ENCODE assay signal across 8 mouse cellular contexts in genomic region chr11:7423276-7424081, GRCm38 (mm10).
DNase-seq lines count a peak whose midpoint lies in the region; ATAC-seq and TF ChIP-seq lines count a peak whose summit lies in the region.

No protein-coding gene starts in this region.

- WGBS in intestine, postnatal 0 days, result 28% methylated on average over 13 of the region's 13 CpGs
- WGBS in midbrain, embryonic 16.5 days, result 5% methylated on average over 13 of the region's 13 CpGs
- 16% methylated on average over 13 of the region's 13 CpGs for WGBS in cerebellum, adult 2 months

- no peak overlapping the region for H3K4me3 ChIP-seq in intestine, postnatal 0 days (ENCODE audit: low read depth, low read length)
- H3K4me3 ChIP-seq in midbrain, embryonic 16.5 days (ENCODE audit: low read depth, low read length), result no peak overlapping the region
- H3K4me3 ChIP-seq in cerebellum, adult 2 months (replicated peaks; ENCODE audit: insufficient read depth, low read depth, low read length), result no peak overlapping the region

- no peak overlapping the region for H3K4me2 ChIP-seq in intestine, postnatal 0 days (replicated peaks; ENCODE audit: low read depth)
- peak overlapping the region; percentile 30 for H3K4me2 ChIP-seq in midbrain, embryonic 16.5 days (ENCODE audit: low read length)

- H3K4me1 ChIP-seq in intestine, postnatal 0 days (replicated peaks; ENCODE audit: control insufficient read depth, insufficient read depth, low read length), result no peaks in the 10 kb centered on the region
- H3K4me1 ChIP-seq in midbrain, embryonic 16.5 days (ENCODE audit: control insufficient read depth, insufficient read depth, low read length), result 0 out of 2 replicates have a peak, but pooled peaks cover 4% of the 10 kb centered on the region
- no peaks in the 10 kb centered on the region for H3K4me1 ChIP-seq in cerebellum, adult 2 months (ENCODE audit: control insufficient read depth, insufficient read depth, low read length)

- H3K27me3 ChIP-seq in intestine, postnatal 0 days (replicated peaks; ENCODE audit: control insufficient read depth, insufficient read depth, low read length), result no peaks in the 10 kb centered on the region
- H3K27me3 ChIP-seq in midbrain, embryonic 16.5 days (ENCODE audit: control insufficient read depth, insufficient read depth, low read depth, low read length), result no peaks in the 10 kb centered on the region
- no peaks in the 10 kb centered on the region for H3K27me3 ChIP-seq in cerebellum, adult 2 months (ENCODE audit: control insufficient read depth, insufficient read depth, low read length)

- ATAC-seq in intestine, postnatal 0 days, result peak; percentile 75
- ATAC-seq in midbrain, embryonic 16.5 days, result peak; percentile 64; the same call in 1 of the 2 replicates

- TF ChIP-seq CTCF in intestine, postnatal 0 days (IDR thresholded peaks at IDR 0.05; ENCODE audit: low read depth), result no peak
- TF ChIP-seq CTCF in cerebellum, adult 2 months (IDR thresholded peaks at IDR 0.05; ENCODE audit: borderline replicate concordance, insufficient read depth, low read depth, low read length), result no peak

- no peaks in the 10 kb centered on the region for H3K36me3 ChIP-seq in intestine, postnatal 0 days (ENCODE audit: control insufficient read depth, insufficient read depth)
- H3K36me3 ChIP-seq in midbrain, embryonic 16.5 days (ENCODE audit: control insufficient read depth, insufficient read depth, low read length), result no peaks in the 10 kb centered on the region

- DNase-seq in 3T3-L1 (ENCODE audit: low read depth, low spot score), result peak; percentile 96
- DNase-seq in R1 (ENCODE audit: low read depth, low spot score), result peak; percentile 99
- DNase-seq in forelimb bud, embryonic 11.5 days (ENCODE audit: low read depth, low spot score), result peak; percentile 9
- no peak for DNase-seq in cerebellum, adult 2 months
- no peak for DNase-seq in adrenal gland, postnatal 4 days (ENCODE audit: low spot score in 2 of 2)
- no peak for DNase-seq in thymus, postnatal 0 days (ENCODE audit: low spot score)

- H3K27ac ChIP-seq in intestine, postnatal 0 days (ENCODE audit: low read depth, low read length), result no peak overlapping the region
- H3K27ac ChIP-seq in midbrain, embryonic 16.5 days (ENCODE audit: low read length), result no peak overlapping the region
- no peak overlapping the region for H3K27ac ChIP-seq in cerebellum, adult 2 months (ENCODE audit: insufficient read depth, low read length)

- no peak for TF ChIP-seq POLR2A in cerebellum, adult 2 months (IDR thresholded peaks at IDR 0.05; ENCODE audit: borderline replicate concordance, insufficient read depth, low read length)

- no peaks in the 10 kb centered on the region for H3K9me3 ChIP-seq in intestine, postnatal 0 days (ENCODE audit: control insufficient read depth)
- no peaks in the 10 kb centered on the region for H3K9me3 ChIP-seq in midbrain, embryonic 16.5 days (replicated peaks; ENCODE audit: control insufficient read depth, low read length, poor library complexity, severe bottlenecking)

- no peak overlapping the region for H3K9ac ChIP-seq in intestine, postnatal 0 days (ENCODE audit: low read depth, low read length)
- 0 out of 2 replicates have a peak overlapping the region, but pooled peaks have one; percentile 18 for H3K9ac ChIP-seq in midbrain, embryonic 16.5 days (ENCODE audit: low read depth, low read length)

Comparison
In these comparisons a context has a peak if more than half of its experiments do, and no peak if none do; other contexts are left out.
1. DNase-seq: peak in 3T3-L1 (single experiment), R1 (single experiment) and forelimb bud, embryonic 11.5 days (single experiment); none in cerebellum, adult 2 months (0 of 2), adrenal gland, postnatal 4 days (0 of 2) and thymus, postnatal 0 days (single experiment).